Mouse (Mus musculus) adrenal gland, adult 2 months (tissue): ENCODE data around the gene Lrwd1. TPM values are rescaled to one million over a fixed set of nuclear protein-coding genes. Genes with fewer than 3 reads are reported as not detected.
"Not testable (repeated sequence)": the region's sequence is repeated elsewhere in the genome, so short reads cannot be mapped to it uniquely, and the experiment has no call there.

Source experiments
- DNase-seq: peaks from one replicate; pipeline ENCODE4 v3.0.0; 2021
- polyA plus RNA-seq: library from polyadenylated mRNA; depleted of rRNA; stranded (reverse); fragments of >200 nt; gene quantifications from 2 replicates; pipeline ENCODE4 v1.2.3, GENCODE M21; 2012
- total RNA-seq, 2 experiments: library from RNA; stranded (reverse); gene quantifications; 2 replicates each; pipeline ENCODE4 v1.2.3; 2021

The Lrwd1 gene
- total and polyA plus RNA-seq, 3 experiments: 8.0 to 24.8 (median 11.9) TPM

GRCm38 (mm10) chr5:136147704-136148103, 11.8 kb upstream of the Lrwd1 start:
- no peak for DNase-seq

DNA sequence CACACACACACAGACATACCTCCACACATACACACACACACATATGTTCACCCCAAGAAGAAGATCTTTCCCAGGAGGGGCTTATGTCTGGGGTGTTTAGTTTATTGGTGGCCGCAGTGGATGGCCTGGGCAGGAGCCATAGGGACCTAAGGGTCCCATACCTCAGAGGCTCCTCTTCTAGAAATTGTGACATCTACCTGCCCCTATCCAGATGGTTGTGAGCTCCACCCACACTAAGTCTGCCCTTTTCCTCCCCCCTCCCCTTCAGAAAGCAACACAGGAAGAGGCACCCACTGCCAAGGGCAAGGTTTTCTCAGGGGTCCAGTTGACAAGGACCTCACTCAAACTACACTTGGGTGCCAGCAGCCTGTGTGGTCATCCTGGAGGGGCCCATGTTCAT, 11.1 kb upstream of the Lrwd1 start:
- no peak for DNase-seq

DNA sequence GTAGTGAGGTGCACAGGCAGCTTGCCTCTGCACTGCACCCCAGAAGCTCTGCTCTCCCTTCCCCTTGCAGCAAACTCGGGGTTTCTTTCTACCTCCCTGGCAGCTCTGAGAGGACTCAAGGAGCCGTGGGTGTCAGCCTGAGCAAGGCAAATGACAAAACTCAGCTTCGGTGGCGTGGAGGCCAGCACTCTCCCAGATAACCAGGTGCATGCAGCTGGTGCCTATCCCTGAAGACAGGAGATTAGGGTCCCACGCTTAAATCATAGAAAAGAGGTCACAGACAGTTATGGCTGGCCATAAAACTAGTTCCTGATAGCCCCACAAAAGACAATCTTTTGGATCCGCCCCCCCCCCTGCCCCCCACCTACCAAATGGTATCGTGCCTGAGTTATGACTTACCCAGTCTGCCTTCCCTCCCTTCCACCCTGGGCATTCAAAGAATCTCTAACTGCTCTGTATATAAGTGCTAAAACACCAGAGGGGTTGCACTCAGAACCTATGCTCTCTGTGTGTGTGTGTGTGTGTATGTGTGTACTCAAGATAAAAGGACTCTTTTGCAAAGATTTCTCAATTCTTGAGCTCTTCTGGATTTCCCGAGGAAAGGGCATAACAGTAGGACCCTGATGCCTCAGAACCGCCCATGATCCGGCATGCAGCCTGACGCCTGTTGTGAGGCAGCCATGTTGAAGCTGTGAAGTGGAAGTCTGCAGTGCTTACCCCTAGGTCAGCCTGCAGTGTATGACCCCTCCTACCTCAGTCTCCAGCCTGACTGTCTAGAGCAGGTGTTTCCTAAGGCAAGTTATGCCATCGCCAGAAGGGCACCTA, 8.9 kb upstream of the Lrwd1 start:
- DNase-seq: no peak

GRCm38 (mm10) chr5:136143161-136143755, 7.4 kb upstream of the Lrwd1 start:
- DNase-seq: no peak

- no peak for DNase-seq
These were observed 6.9 kb upstream of the Lrwd1 start for GRCm38 (mm10) chr5:136142746-136143145.

GRCm38 (mm10) chr5:136140057-136140482, 4.2 kb upstream of the Lrwd1 start:
- no peak for DNase-seq

DNA sequence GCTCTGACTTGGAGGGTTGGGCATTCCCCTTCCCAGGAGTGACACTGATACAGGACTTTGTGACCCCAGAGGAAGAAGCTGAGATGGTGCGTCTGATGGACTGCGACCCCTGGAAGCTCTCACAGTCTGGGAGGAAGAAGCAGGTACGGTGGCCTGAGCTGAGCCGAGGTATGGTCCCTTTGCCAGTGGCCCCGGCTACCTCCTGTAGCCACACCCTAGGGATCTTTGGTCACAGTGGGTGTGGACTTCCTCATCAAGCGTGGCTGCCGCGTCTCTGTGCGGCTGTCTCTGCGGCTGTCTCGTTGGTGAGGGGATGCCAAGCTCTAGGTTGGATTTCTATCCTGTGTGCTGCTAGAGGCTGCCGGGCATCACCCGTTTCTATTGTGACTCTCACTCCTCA, 3.5 kb upstream of the Lrwd1 start:
- DNase-seq: no peak

DNA sequence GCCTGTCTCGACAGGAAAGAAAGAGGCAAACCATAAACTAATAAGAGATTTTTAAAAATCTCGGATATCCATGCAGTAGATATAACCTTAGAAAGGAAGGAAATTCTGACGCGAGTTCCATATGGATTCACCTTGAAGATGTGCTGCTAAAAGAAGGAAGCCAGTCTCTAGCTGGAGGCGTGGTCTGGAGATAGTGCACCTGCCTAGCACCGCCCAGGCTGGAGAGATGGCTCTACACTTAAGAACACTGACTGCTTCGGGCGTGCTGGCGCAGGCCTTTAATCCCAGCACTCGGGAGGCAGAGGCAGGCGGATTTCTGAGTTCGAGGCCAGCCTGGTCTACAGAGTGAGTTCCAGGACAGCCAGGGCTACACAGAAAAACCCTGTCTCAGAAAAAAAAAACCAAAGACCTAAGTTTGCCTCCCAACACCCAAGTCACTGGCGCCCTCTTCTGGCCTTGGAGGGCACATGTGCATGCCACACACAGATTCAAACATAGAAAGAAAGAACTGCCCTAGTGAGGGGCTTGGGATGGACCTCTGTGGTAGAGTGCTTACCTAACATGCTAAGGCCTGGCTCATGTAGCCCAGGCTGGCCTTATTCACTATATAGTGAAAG, 1.9 kb upstream of the Lrwd1 start:
- DNase-seq: peak; percentile 38

DNA sequence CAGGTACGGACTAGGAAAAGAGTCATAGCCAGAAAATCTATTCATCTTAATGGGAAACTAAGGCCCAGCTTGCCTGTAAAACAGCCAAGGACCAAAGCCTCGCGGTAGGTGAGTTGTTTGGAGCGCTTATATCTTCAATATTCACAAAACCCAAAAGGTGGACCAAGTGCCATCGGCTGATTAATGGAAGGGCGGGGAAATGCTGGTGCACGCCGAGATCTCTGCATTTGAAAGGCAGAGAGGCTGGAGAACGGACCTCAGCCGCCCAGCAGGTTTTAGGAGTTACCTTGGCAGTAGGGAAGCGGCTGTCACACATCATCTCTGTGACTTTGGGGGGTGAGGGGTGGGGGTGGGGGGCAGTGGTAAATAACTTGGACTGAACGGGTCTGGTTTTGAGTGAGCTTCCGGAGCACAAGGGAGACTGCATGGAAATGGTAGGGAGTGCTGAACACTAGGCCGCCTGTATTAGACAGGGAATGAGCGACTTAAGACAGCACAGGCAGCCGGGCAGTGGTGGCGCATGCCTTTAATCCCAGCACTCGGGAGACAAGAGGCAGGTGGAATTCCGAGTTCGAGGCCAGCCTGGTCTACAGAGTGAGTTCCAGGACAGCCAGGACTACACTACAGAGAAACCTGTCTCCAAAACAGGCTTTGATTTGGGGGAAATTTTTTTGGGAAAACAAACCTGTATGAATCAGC, 567 bp upstream of the Lrwd1 start:
- peak; percentile 17 for DNase-seq

DNA sequence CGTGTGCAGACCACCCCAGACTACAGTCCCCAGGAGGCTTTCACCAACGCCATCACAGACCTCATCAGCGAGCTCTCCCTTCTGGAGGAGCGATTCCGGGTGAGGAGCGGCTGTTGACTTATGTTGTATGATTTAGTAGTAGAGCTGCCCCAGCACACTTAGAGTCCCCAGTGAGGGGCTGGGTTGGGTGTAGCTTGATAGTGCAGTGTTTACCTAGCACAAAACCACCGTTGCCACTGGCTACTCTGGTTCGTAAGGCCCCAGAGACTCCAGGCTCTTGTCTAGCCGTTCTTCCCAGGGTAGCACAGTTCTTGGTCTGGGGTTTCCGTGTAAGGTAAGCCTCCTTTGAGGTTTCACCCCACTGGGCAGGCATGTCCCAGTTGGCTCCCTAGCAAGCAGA, 13.7 kb downstream of the Lrwd1 start:
- DNase-seq: no peak

GRCm38 (mm10) chr5:136116784-136117112, 19.1 kb downstream of the Lrwd1 start:
- DNase-seq: no peak

DNA sequence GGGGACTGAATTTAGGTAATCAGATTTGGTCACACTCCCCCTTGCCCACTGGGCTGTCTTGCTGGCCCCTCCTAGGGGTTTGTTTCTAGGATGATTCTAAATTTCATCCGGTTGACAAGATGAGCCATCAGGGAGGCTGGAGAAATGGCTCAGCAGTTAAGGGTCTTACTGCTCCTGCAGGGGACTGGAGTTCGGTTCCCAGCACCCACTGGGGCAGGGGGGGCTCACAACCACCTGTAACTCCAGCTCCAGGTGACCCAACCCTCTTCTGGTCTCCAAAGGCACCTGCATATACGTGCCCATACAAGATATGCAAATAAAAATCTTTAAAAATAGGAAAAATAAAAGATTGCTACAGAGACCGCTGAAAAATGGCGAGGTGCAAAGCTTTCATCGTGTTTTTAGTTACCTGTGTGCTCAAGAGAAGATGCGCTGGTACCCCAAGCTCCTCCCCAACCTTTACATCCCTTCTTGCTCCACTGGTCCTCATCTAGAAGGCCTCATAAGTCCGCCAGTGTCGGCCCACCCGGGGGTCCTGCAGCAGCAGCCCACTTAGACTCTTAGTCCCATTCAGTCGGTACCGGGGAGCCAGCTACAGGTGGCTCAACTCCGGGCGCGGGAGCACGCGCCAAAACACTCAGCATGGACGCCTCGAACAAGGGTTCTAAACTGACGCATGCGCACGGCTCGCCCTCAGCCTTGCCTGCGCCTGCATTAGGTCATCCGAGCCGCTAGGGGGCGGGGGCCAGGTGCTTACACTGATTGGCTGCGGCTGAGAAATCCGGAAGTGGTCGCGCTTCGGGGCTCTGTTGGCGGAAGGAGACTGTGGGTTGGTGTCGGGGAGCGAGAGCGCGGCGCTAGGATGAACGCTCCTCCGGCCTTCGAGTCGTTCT, 19.7 kb downstream of the Lrwd1 start, which contains the start of gene Polr2j:
Polr2j (plus strand) TSS at position 741 of the 893 bp plus-strand sequence.
- peak; percentile 97 for DNase-seq

- DNase-seq: not testable (repeated sequence)
These were observed 22.3 kb downstream of the Lrwd1 start for GRCm38 (mm10) chr5:136113546-136113945.

- DNase-seq: peak; percentile 49
These were observed 26.8 kb downstream of the Lrwd1 start for GRCm38 (mm10) chr5:136109042-136109441.

GRCm38 (mm10) chr5:136108486-136108885, 27.4 kb downstream of the Lrwd1 start:
- no peak for DNase-seq

DNA sequence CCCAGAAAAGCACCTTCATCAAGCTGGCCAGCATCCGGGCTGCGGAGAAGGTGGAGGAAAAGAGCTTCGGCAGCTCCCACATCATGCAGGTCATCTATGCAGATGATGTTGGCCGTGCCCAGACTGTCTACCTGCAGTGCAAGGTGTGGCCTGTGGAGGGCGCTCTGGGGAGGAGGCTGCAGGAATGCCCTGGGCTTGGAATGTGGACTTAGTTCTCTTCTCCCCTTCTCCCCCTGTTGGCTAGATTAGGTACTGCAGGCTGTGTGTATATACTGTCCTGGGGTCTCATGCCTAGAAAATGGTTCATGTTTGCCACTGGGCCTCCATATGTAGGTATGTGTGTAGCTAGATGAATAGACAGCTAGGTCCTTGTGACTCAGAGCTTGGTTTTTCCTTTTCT, 31.4 kb downstream of the Lrwd1 start:
- DNase-seq: no peak

DNA sequence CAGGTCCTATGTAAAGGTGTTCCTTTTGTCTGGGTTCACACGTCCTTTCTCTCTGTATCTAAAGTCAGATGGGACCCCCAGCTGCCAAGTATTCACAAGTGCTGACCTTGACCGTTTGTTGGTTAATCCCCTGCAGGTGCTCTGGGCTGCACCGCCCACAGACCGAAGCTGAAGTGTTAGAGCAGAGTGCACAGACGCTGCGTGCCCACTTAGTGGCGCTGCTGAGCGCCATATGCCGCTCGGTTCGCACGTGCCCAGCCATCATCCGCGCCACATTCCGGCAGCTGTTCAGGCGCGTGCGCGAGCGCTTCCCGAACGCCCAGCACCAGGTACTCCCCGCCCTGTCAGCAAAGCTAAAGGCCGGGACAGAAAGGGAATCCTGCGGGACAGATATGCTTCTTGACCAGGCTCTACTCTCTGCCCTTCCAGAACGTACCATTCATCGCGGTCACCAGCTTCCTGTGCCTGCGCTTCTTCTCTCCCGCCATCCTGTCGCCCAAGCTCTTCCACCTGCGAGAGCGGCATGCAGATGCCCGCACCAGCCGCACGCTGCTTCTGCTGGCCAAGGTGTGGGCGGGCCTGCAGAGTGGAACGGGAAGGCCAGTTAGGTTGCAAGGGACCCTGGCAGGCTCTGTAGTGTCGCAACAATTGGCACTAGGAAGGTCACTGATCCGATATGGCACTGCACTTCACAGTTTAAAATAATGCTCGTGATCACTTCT, 33.6 kb downstream of the Lrwd1 start:
- DNase-seq: peak; percentile 72

GRCm38 (mm10) chr5:136098536-136098935, 37.3 kb downstream of the Lrwd1 start:
- no peak for DNase-seq

GRCm38 (mm10) chr5:136095089-136095488, 40.8 kb downstream of the Lrwd1 start:
- DNase-seq: no peak

- no peak for DNase-seq
These were observed 41.4 kb downstream of the Lrwd1 start for GRCm38 (mm10) chr5:136094249-136095010.
